Mouse (Mus musculus) forebrain, embryonic 11.5 days (tissue): ENCODE data around the gene Pgm3. TPM values are rescaled to one million over a fixed set of nuclear protein-coding genes. Genes with fewer than 3 reads are reported as not detected.

Source experiments
- ATAC-seq: fragments of 200-750 bp; cut with Nextera tagmentation; replicated peaks from 2 replicates; pipeline ENCODE4 v1.8.0; 2017; ENCODE audit warnings: moderate TSS enrichment; ENCODE audit not compliant: low FRiP score
- DNase-seq: peaks from one replicate; pipeline ENCODE4 v3.0.0-alpha.2; 2017; ENCODE audit warnings: low spot score
- H3K27ac ChIP-seq: fragments of 300-500 bp; sonication (generic); 2 replicates; pipeline ENCODE4 v1.5.1; 2014; ENCODE audit warnings: low read depth, low read length
- H3K27me3 ChIP-seq: fragments of 300-500 bp; sonication (generic); 2 replicates; pipeline ENCODE4 v1.6.1; 2014; ENCODE audit warnings: mild to moderate bottlenecking, low read length, mixed read lengths; ENCODE audit not compliant: control insufficient read depth, insufficient read depth
- H3K36me3 ChIP-seq: fragments of 300-500 bp; sonication (generic); 2 replicates; pipeline ENCODE4 v1.6.1; 2014; ENCODE audit warnings: mild to moderate bottlenecking, low read length, moderate library complexity, mixed read lengths; ENCODE audit not compliant: control insufficient read depth, insufficient read depth
- H3K4me1 ChIP-seq: fragments of 300-500 bp; sonication (generic); replicated peaks from 2 replicates; pipeline ENCODE4 v1.6.1; 2014; ENCODE audit warnings: low read length, mixed read lengths; ENCODE audit not compliant: control insufficient read depth, insufficient read depth
- H3K4me2 ChIP-seq: fragments of 300-500 bp; sonication (generic); 2 replicates; pipeline ENCODE4 v1.6.1; 2014; ENCODE audit warnings: low read depth, mild to moderate bottlenecking, low read length, moderate library complexity, mixed read lengths; ENCODE audit not compliant: severe bottlenecking
- H3K4me3 ChIP-seq: fragments of 300-500 bp; sonication (generic); 2 replicates; pipeline ENCODE4 v1.5.1; 2014; ENCODE audit warnings: low read depth, low read length
- H3K9ac ChIP-seq: fragments of 300-500 bp; sonication (generic); 2 replicates; pipeline ENCODE4 v1.6.1; 2014; ENCODE audit warnings: low read length
- H3K9me3 ChIP-seq: fragments of 300-500 bp; sonication (generic); 2 replicates; pipeline ENCODE4 v1.6.1; 2016; ENCODE audit warnings: low read length, mixed read lengths; ENCODE audit not compliant: control insufficient read depth
- WGBS: fragments of 180-500 bp; shearing (Covaris S2); extraction: QIAGEN DNeasy Blood & Tissue Kit; methylation state at CpG from one replicate; pipeline ENCODE4 v1.1.7; 2014; 5-methylcytosine and 5-hydroxymethylcytosine counted together
- polyA plus RNA-seq: library from polyadenylated mRNA; unstranded; fragments of >200 nt; fragmentation: Nextera tagmentation; extraction: Ambion mirVana; gene quantifications from 2 replicates; pipeline ENCODE4 v1.2.1, GENCODE M21; 2014

Gene Pgm3
- polyA plus RNA-seq, 1 experiment from 2014 or later = 35.6 TPM

GRCm38 (mm10) chr9:86550717-86551116 lies 20.9 kb downstream of the Pgm3 start:
- Histone ChIP-seq H3K9me3 (no peaks in the 10 kb centered on the region), H3K36me3 (no peaks in the 10 kb centered on the region; the same call in 1 of the 2 replicates), H3K27ac (no peak overlapping the region), H3K9ac (no peak overlapping the region), H3K4me1 (no peaks in the 10 kb centered on the region), H3K4me3 (no peak overlapping the region), H3K27me3 (no peaks in the 10 kb centered on the region), H3K4me2 (no peak overlapping the region)
- no peak for ATAC-seq
- no peak for DNase-seq
- WGBS = 91% methylated on average over 3 of the region's 3 CpGs

GRCm38 (mm10) chr9:86549637-86550162 lies 21.9 kb downstream of the Pgm3 start:
- Histone ChIP-seq H3K4me3 (no peak overlapping the region), H3K27me3 (no peaks in the 10 kb centered on the region), H3K9ac (no peak overlapping the region), H3K9me3 (no peaks in the 10 kb centered on the region), H3K36me3 (no peaks in the 10 kb centered on the region; the same call in 1 of the 2 replicates), H3K27ac (no peak overlapping the region), H3K4me1 (no peaks in the 10 kb centered on the region), H3K4me2 (no peak overlapping the region)
- DNase-seq = no peak
- no peak for ATAC-seq
- WGBS = 87% methylated on average over 5 of the region's 5 CpGs

- Histone ChIP-seq H3K9me3 (no peaks in the 10 kb centered on the region), H3K4me2 (no peak overlapping the region), H3K27ac (no peak overlapping the region), H3K27me3 (no peaks in the 10 kb centered on the region), H3K36me3 (no peaks in the 10 kb centered on the region; the same call in 1 of the 2 replicates), H3K9ac (no peak overlapping the region), H3K4me3 (no peak overlapping the region), H3K4me1 (no peaks in the 10 kb centered on the region)
- ATAC-seq (no peak), DNase-seq (no peak)
- WGBS = 74% methylated on average over 1 of the region's 1 CpGs
These were observed 27.1 kb downstream of the Pgm3 start for GRCm38 (mm10) chr9:86544559-86544958.

GRCm38 (mm10) chr9:86543451-86543850 lies 28.2 kb downstream of the Pgm3 start:
- no peak for DNase-seq
- ATAC-seq = peak; percentile 61; the same call in 1 of the 2 replicates
- no peaks in the 10 kb centered on the region for H3K27me3 ChIP-seq
- no peak overlapping the region for H3K9ac ChIP-seq
- no peak overlapping the region for H3K27ac ChIP-seq
- no peak overlapping the region for H3K4me2 ChIP-seq
- WGBS = 49% methylated on average over 3 of the region's 3 CpGs
- no peaks in the 10 kb centered on the region for H3K4me1 ChIP-seq
- H3K36me3 ChIP-seq = no peaks in the 10 kb centered on the region
- H3K4me3 ChIP-seq = no peak overlapping the region
- no peaks in the 10 kb centered on the region for H3K9me3 ChIP-seq

GRCm38 (mm10) chr9:86534071-86534470 lies 37.6 kb downstream of the Pgm3 start:
- Histone ChIP-seq H3K9ac (no peak overlapping the region), H3K27me3 (no peaks in the 10 kb centered on the region), H3K4me1 (no peaks in the 10 kb centered on the region), H3K36me3 (no peaks in the 10 kb centered on the region), H3K4me2 (no peak overlapping the region), H3K4me3 (no peak overlapping the region), H3K9me3 (no peaks in the 10 kb centered on the region), H3K27ac (no peak overlapping the region)
- DNase-seq (no peak), ATAC-seq (no peak)
- WGBS = 96% methylated on average over 5 of the region's 5 CpGs

GRCm38 (mm10) chr9:86525600-86525999 lies 46.0 kb downstream of the Pgm3 start:
- H3K4me3 ChIP-seq = no peak overlapping the region
- DNase-seq (no peak), ATAC-seq (no peak)
- no peaks in the 10 kb centered on the region for H3K9me3 ChIP-seq
- no peaks in the 10 kb centered on the region for H3K36me3 ChIP-seq
- no peak overlapping the region for H3K4me2 ChIP-seq
- 49% methylated on average over 2 of the region's 2 CpGs for WGBS
- H3K4me1 ChIP-seq = no peaks in the 10 kb centered on the region
- no peak overlapping the region for H3K27ac ChIP-seq
- H3K9ac ChIP-seq = no peak overlapping the region
- H3K27me3 ChIP-seq = no peaks in the 10 kb centered on the region

- no peaks in the 10 kb centered on the region for H3K36me3 ChIP-seq
- H3K4me3 ChIP-seq = no peak overlapping the region
- H3K27me3 ChIP-seq = no peaks in the 10 kb centered on the region
- no peak overlapping the region for H3K9ac ChIP-seq
- no peaks in the 10 kb centered on the region for H3K9me3 ChIP-seq
- ATAC-seq (no peak), DNase-seq (no peak)
- H3K27ac ChIP-seq = no peak overlapping the region
- no peak overlapping the region for H3K4me2 ChIP-seq
- H3K4me1 ChIP-seq = no peaks in the 10 kb centered on the region
These were observed 49.3 kb downstream of the Pgm3 start for GRCm38 (mm10) chr9:86522335-86522734.

GRCm38 (mm10) chr9:86514798-86515197 lies 56.8 kb downstream of the Pgm3 start:
- no peaks in the 10 kb centered on the region for H3K4me1 ChIP-seq
- 94% methylated on average over 4 of the region's 4 CpGs for WGBS
- no peak overlapping the region for H3K9ac ChIP-seq
- DNase-seq (no peak), ATAC-seq (no peak)
- H3K4me3 ChIP-seq = no peak overlapping the region
- H3K4me2 ChIP-seq = no peak overlapping the region
- H3K27me3 ChIP-seq = no peaks in the 10 kb centered on the region
- no peak overlapping the region for H3K27ac ChIP-seq
- no peaks in the 10 kb centered on the region for H3K36me3 ChIP-seq
- no peaks in the 10 kb centered on the region for H3K9me3 ChIP-seq

- no peaks in the 10 kb centered on the region for H3K27me3 ChIP-seq
- no peak for DNase-seq
- H3K9ac ChIP-seq = no peak overlapping the region
- WGBS = 85% methylated on average over 3 of the region's 3 CpGs
- H3K36me3 ChIP-seq = no peaks in the 10 kb centered on the region
- H3K4me3 ChIP-seq = no peak overlapping the region
- no peaks in the 10 kb centered on the region for H3K9me3 ChIP-seq
- H3K27ac ChIP-seq = no peak overlapping the region
- no peak overlapping the region for H3K4me2 ChIP-seq
- no peaks in the 10 kb centered on the region for H3K4me1 ChIP-seq
- no peak for ATAC-seq
These were observed 57.3 kb downstream of the Pgm3 start for GRCm38 (mm10) chr9:86514390-86514789.
